Mouse (Mus musculus) midbrain, embryonic 13.5 days (tissue): ENCODE results near the gene 1700003E16Rik. TPM values are rescaled to one million over a fixed set of nuclear protein-coding genes. Genes with fewer than 3 reads are reported as not detected.

ENCODE experiments used
- ATAC-seq: fragments of 200-750 bp; cut with Nextera tagmentation; 2 replicates; pipeline ENCODE4 v1.8.0; 2017; ENCODE audit warnings: mild to moderate bottlenecking, moderate TSS enrichment, moderate library complexity
- H3K27ac ChIP-seq: fragments of 300-500 bp; sonication (generic); 2 replicates; pipeline ENCODE4 v1.5.1; 2015; ENCODE audit warnings: inconsistent platforms, mild to moderate bottlenecking, moderate library complexity
- H3K27me3 ChIP-seq: fragments of 300-500 bp; sonication (generic); 2 replicates; pipeline ENCODE4 v1.6.1; 2015; ENCODE audit warnings: mild to moderate bottlenecking, inconsistent platforms
- H3K36me3 ChIP-seq: fragments of 300-500 bp; sonication (generic); 2 replicates; pipeline ENCODE4 v1.6.1; 2015; ENCODE audit warnings: mild to moderate bottlenecking, inconsistent platforms
- H3K4me1 ChIP-seq: fragments of 300-500 bp; sonication (generic); replicated peaks from 2 replicates; pipeline ENCODE4 v1.6.1; 2015; ENCODE audit warnings: inconsistent platforms
- H3K4me2 ChIP-seq: fragments of 300-500 bp; sonication (generic); replicated peaks from 2 replicates; pipeline ENCODE4 v1.6.1; 2015; ENCODE audit warnings: moderate library complexity, mild to moderate bottlenecking, inconsistent platforms
- H3K4me3 ChIP-seq: fragments of 300-500 bp; sonication (generic); replicated peaks from 2 replicates; pipeline ENCODE4 v1.5.1; 2015; ENCODE audit warnings: mild to moderate bottlenecking, inconsistent platforms
- H3K9ac ChIP-seq: fragments of 300-500 bp; sonication (generic); replicated peaks from 2 replicates; pipeline ENCODE4 v1.6.1; 2015; ENCODE audit warnings: mild to moderate bottlenecking, inconsistent platforms
- H3K9me3 ChIP-seq: fragments of 300-500 bp; sonication (generic); 2 replicates; pipeline ENCODE4 v1.6.1; 2016; ENCODE audit warnings: mild to moderate bottlenecking, inconsistent platforms
- WGBS: fragments of 180-500 bp; shearing (Covaris S2); methylation state at CpG from one replicate; pipeline ENCODE4 v1.1.7; 2015; 5-methylcytosine and 5-hydroxymethylcytosine counted together
- polyA plus RNA-seq: library from polyadenylated mRNA; unstranded; fragments of >200 nt; fragmentation: Nextera tagmentation; extraction: Ambion mirVana; gene quantifications from 2 replicates; pipeline ENCODE4 v1.2.1, GENCODE M21; 2015

1700003E16Rik gene
- polyA plus RNA-seq, 1 experiment from 2014 or later: 3.3 TPM

GRCm38 (mm10) chr6:83118825-83119733 is 37.1 kb upstream of the 1700003E16Rik start:
- H3K9me3 ChIP-seq: no peaks in the 10 kb centered on the region
- peak overlapping the region; percentile 98 for H3K4me2 ChIP-seq
- peaks cover 77% of the 10 kb centered on the region for H3K4me1 ChIP-seq
- H3K27ac ChIP-seq: peak overlapping the region; percentile 9; the same call in 1 of the 2 replicates
- H3K36me3 ChIP-seq: peaks cover 33% of the 10 kb centered on the region
- 88% methylated on average over 14 of the region's 14 CpGs for WGBS
- peak overlapping the region; percentile 92 for H3K9ac ChIP-seq
- H3K27me3 ChIP-seq: no peaks in the 10 kb centered on the region
- ATAC-seq: no peak
- H3K4me3 ChIP-seq: peak overlapping the region; percentile 74

- H3K9ac ChIP-seq: peak overlapping the region; percentile 92
- H3K27me3 ChIP-seq: no peaks in the 10 kb centered on the region
- 0 out of 2 replicates have a peak overlapping the region, but pooled peaks have one; percentile 9 for H3K27ac ChIP-seq
- WGBS: 49% methylated on average over 7 of the region's 7 CpGs
- peaks cover 79% of the 10 kb centered on the region for H3K4me1 ChIP-seq
- no peak for ATAC-seq
- H3K9me3 ChIP-seq: no peaks in the 10 kb centered on the region
- peak overlapping the region; percentile 98 for H3K4me2 ChIP-seq
- peak overlapping the region; percentile 74 for H3K4me3 ChIP-seq
- H3K36me3 ChIP-seq: peaks cover 33% of the 10 kb centered on the region
Measured at GRCm38 (mm10) chr6:83119734-83120051, 36.5 kb upstream of the 1700003E16Rik start.

GRCm38 (mm10) chr6:83120930-83121862 is 35.0 kb upstream of the 1700003E16Rik start, which contains the start of gene Wbp1:
Gene Wbp1, minus strand, starts transcription at chr6:83121559.
- H3K27me3 ChIP-seq: no peaks in the 10 kb centered on the region
- H3K9me3 ChIP-seq: no peaks in the 10 kb centered on the region
- peak within 1 kb of the TSS; percentile 74 for H3K4me3 ChIP-seq
- peak within 1 kb of the TSS; percentile 99 for H3K27ac ChIP-seq
- H3K4me1 ChIP-seq: peaks cover 76% of the 10 kb centered on the region
- H3K4me2 ChIP-seq: peak within 1 kb of the TSS; percentile 98
- under 1% methylated on average over 38 of the region's 38 CpGs for WGBS
- H3K36me3 ChIP-seq: peaks cover 33% of the 10 kb centered on the region
- peak within 1 kb of the TSS; percentile 92 for H3K9ac ChIP-seq
- peak; percentile 95 for ATAC-seq

GRCm38 (mm10) chr6:83121863-83122710 is 34.1 kb upstream of the 1700003E16Rik start:
- ATAC-seq: peak; percentile 8; the same call in 1 of the 2 replicates
- Histone ChIP-seq H3K4me2 (peak overlapping the region; percentile 98), H3K9me3 (no peaks in the 10 kb centered on the region), H3K4me1 (peaks cover 67% of the 10 kb centered on the region), H3K36me3 (peaks cover 28% of the 10 kb centered on the region), H3K9ac (peak overlapping the region; percentile 91), H3K4me3 (peak overlapping the region; percentile 74), H3K27me3 (no peaks in the 10 kb centered on the region), H3K27ac (peak overlapping the region; percentile 99)
- 1% methylated on average over 47 of the region's 52 CpGs for WGBS

- Histone ChIP-seq H3K4me3 (peak overlapping the region; percentile 74), H3K9me3 (no peaks in the 10 kb centered on the region), H3K27me3 (no peaks in the 10 kb centered on the region), H3K4me2 (peak overlapping the region; percentile 98), H3K9ac (peak overlapping the region; percentile 91; the same call in 1 of the 2 replicates), H3K27ac (peak overlapping the region; percentile 99; the same call in 1 of the 2 replicates), H3K4me1 (peaks cover 60% of the 10 kb centered on the region), H3K36me3 (peaks cover 20% of the 10 kb centered on the region)
- ATAC-seq: no peak
- 72% methylated on average over 5 of the region's 5 CpGs for WGBS
Measured at GRCm38 (mm10) chr6:83122961-83123360, 33.2 kb upstream of the 1700003E16Rik start.

- H3K27me3 ChIP-seq: no peaks in the 10 kb centered on the region
Measured at GRCm38 (mm10) chr6:83124851-83125312, 31.3 kb upstream of the 1700003E16Rik start.

GRCm38 (mm10) chr6:83125331-83125730 is 30.9 kb upstream of the 1700003E16Rik start, which contains the start of gene Ino80b:
Gene Ino80b, minus strand, starts transcription at chr6:83125431.
- Histone ChIP-seq H3K4me2 (peak within 1 kb of the TSS; percentile 92), H3K4me1 (peaks cover 38% of the 10 kb centered on the region), H3K27me3 (no peaks in the 10 kb centered on the region), H3K27ac (0 out of 2 replicates have a peak within 1 kb of the TSS, but pooled peaks have one; percentile 53), H3K36me3 (no peaks in the 10 kb centered on the region), H3K9me3 (no peaks in the 10 kb centered on the region), H3K4me3 (peak within 1 kb of the TSS; percentile 78), H3K9ac (peak within 1 kb of the TSS; percentile 78)
- WGBS: 26% methylated on average over 5 of the region's 5 CpGs
- no peak for ATAC-seq

More at GRCm38 (mm10) chr6:83124851-83125312, 31.3 kb upstream of the 1700003E16Rik start:
- Histone ChIP-seq H3K4me1 (peaks cover 42% of the 10 kb centered on the region), H3K9ac (peak overlapping the region; percentile 78), H3K4me2 (peak overlapping the region; percentile 92), H3K36me3 (peaks cover under 1% of the 10 kb centered on the region), H3K4me3 (peak overlapping the region; percentile 78), H3K27ac (0 out of 2 replicates have a peak overlapping the region, but pooled peaks have one; percentile 53), H3K9me3 (no peaks in the 10 kb centered on the region)
- under 1% methylated on average over 30 of the region's 30 CpGs for WGBS
- peak; percentile 3 for ATAC-seq

GRCm38 (mm10) chr6:83127419-83127818 is 28.8 kb upstream of the 1700003E16Rik start:
- peaks cover 29% of the 10 kb centered on the region for H3K4me1 ChIP-seq
- no peaks in the 10 kb centered on the region for H3K9me3 ChIP-seq
- no peak overlapping the region for H3K27ac ChIP-seq
- ATAC-seq: no peak
- no peak overlapping the region for H3K4me2 ChIP-seq
- H3K27me3 ChIP-seq: no peaks in the 10 kb centered on the region
- H3K36me3 ChIP-seq: no peaks in the 10 kb centered on the region
- 96% methylated on average over 5 of the region's 5 CpGs for WGBS
- H3K9ac ChIP-seq: no peak overlapping the region
- H3K4me3 ChIP-seq: no peak overlapping the region

- no peak overlapping the region for H3K4me2 ChIP-seq
- H3K9me3 ChIP-seq: no peaks in the 10 kb centered on the region
- peaks cover 18% of the 10 kb centered on the region for H3K27me3 ChIP-seq
- no peak overlapping the region for H3K27ac ChIP-seq
- no peak for ATAC-seq
- 82% methylated on average over 6 of the region's 6 CpGs for WGBS
- H3K9ac ChIP-seq: no peak overlapping the region
- H3K4me3 ChIP-seq: no peak overlapping the region
- H3K4me1 ChIP-seq: peaks cover 11% of the 10 kb centered on the region
- H3K36me3 ChIP-seq: no peaks in the 10 kb centered on the region
Measured at GRCm38 (mm10) chr6:83131469-83132034, 24.7 kb upstream of the 1700003E16Rik start.

GRCm38 (mm10) chr6:83132176-83132919 is 23.9 kb upstream of the 1700003E16Rik start:
- peaks cover 19% of the 10 kb centered on the region for H3K27me3 ChIP-seq
- no peaks in the 10 kb centered on the region for H3K36me3 ChIP-seq
- H3K4me1 ChIP-seq: peaks cover 19% of the 10 kb centered on the region
- no peak for ATAC-seq
- H3K4me3 ChIP-seq: no peak overlapping the region
- H3K4me2 ChIP-seq: no peak overlapping the region
- H3K9me3 ChIP-seq: no peaks in the 10 kb centered on the region
- H3K27ac ChIP-seq: no peak overlapping the region
- H3K9ac ChIP-seq: no peak overlapping the region
- WGBS: 88% methylated on average over 9 of the region's 9 CpGs
